In genomic region chr9:121791206-121791605, GRCm38 (mm10) we compare ENCODE assay signal across 8 mouse cellular contexts. TPM values are rescaled to one million over a fixed set of nuclear protein-coding genes. Genes with fewer than 3 reads are reported as not detected.
DNase-seq lines count a peak whose midpoint lies in the region; ATAC-seq and TF ChIP-seq lines count a peak whose summit lies in the region.

No protein-coding gene starts in this region.

- peak overlapping the region; percentile 75 for H3K9ac ChIP-seq in heart, adult 2 months (ENCODE audit: low read depth, low read length)
- H3K9ac ChIP-seq in kidney, embryonic 16.5 days (replicated peaks; ENCODE audit: low read length), result no peak overlapping the region

- no peaks in the 10 kb centered on the region for H3K79me2 ChIP-seq in heart, adult 2 months (replicated peaks; ENCODE audit: control insufficient read depth, insufficient read depth, low read length)

- peaks cover 5% of the 10 kb centered on the region; the same call in 1 of the 2 replicates for H3K4me1 ChIP-seq in heart, adult 2 months (ENCODE audit: control insufficient read depth, insufficient read depth, low read length)
- peaks cover 7% of the 10 kb centered on the region; the same call in 1 of the 2 replicates for H3K4me1 ChIP-seq in kidney, embryonic 16.5 days (ENCODE audit: insufficient read depth, low read length)

- DNase-seq in CD4-positive, CD25-positive, alpha-beta regulatory T cell, adult 2 months (ENCODE audit: low read depth, low spot score), result peak; percentile 46
- DNase-seq in MN1 (ENCODE audit: low spot score), result peak; percentile 90
- DNase-seq in cerebellum, postnatal 14 days, result peak; percentile 54 to 69
- DNase-seq in heart, adult 2 months, result peak; percentile 75 to 85
- DNase-seq in lung, postnatal 14 days, result peak; percentile 77
- peak; percentile 92 for DNase-seq in testis, postnatal 10 days (ENCODE audit: low spot score)

- no peak overlapping the region for H3K4me2 ChIP-seq in kidney, embryonic 16.5 days (replicated peaks; ENCODE audit: low read depth, low read length)

- no peaks in the 10 kb centered on the region for H3K36me3 ChIP-seq in heart, adult 2 months (ENCODE audit: control insufficient read depth, insufficient read depth, low read length)
- H3K36me3 ChIP-seq in kidney, embryonic 16.5 days (ENCODE audit: insufficient read depth, low read length), result no peaks in the 10 kb centered on the region

- TF ChIP-seq EP300 in heart, adult 2 months (IDR thresholded peaks at IDR 0.05; ENCODE audit: insufficient read depth, low read depth, low read length), result 0 out of 2 replicates have a peak, but pooled peaks have one; percentile 30

- TF ChIP-seq CTCF in heart, adult 2 months (IDR thresholded peaks at IDR 0.05), result no peak

- no peaks in the 10 kb centered on the region for H3K9me3 ChIP-seq in kidney, embryonic 16.5 days (ENCODE audit: low read length)

- TF ChIP-seq POLR2A in heart, adult 2 months (IDR thresholded peaks at IDR 0.05; ENCODE audit: insufficient read depth, low read depth, low read length), result peak; percentile 46; the same call in 1 of the 2 replicates

- H3K27ac ChIP-seq in heart, adult 2 months, result peak overlapping the region; percentile 95
- no peak overlapping the region for H3K27ac ChIP-seq in kidney, embryonic 16.5 days (ENCODE audit: low read length)

- intact Hi-C loops in heart, adult 2 months (cut with DNase I), result loop anchor here (2.0 kb wide), 1 partner anchor 14 kb away; the partner anchor contains the start of gene Klhl40

- ATAC-seq in CD4-positive, CD25-positive, alpha-beta regulatory T cell, adult 4 months, result no peak
- ATAC-seq in kidney, embryonic 16.5 days (ENCODE audit: low FRiP score, low TSS enrichment), result peak; percentile 79

- peak overlapping the region; percentile 48 for H3K4me3 ChIP-seq in heart, adult 2 months
- no peak overlapping the region for H3K4me3 ChIP-seq in kidney, embryonic 16.5 days (ENCODE audit: low read length)

- WGBS in heart, adult 2 months, result 7% methylated on average over 5 of the region's 5 CpGs
- 11% methylated on average over 5 of the region's 5 CpGs for WGBS in kidney, embryonic 16.5 days

- no peaks in the 10 kb centered on the region for H3K27me3 ChIP-seq in heart, adult 2 months (ENCODE audit: control insufficient read depth, insufficient read depth, low read length)
- H3K27me3 ChIP-seq in kidney, embryonic 16.5 days (ENCODE audit: insufficient read depth, low read length), result no peaks in the 10 kb centered on the region

RNA-seq across cellular contexts. Expression of gene Hhatl, which starts 1.1 kb away (rescaled TPM):
- polyA plus RNA-seq in CD4-positive, CD25-positive, alpha-beta regulatory T cell, adult 4 months (2017; shearing (Covaris generic)), result not detected
- total RNA-seq in heart, adult 2 months (2021), result 100 to 1,000 TPM in 1 of 2 experiments, 10 to 100 TPM in 1; 96.3 to 111 TPM
- 201 and 224 TPM in 2 replicates for polyA plus RNA-seq in heart, adult 2 months (2012; rRNA removed)
- polyA plus RNA-seq in kidney, embryonic 16.5 days (2015; fragmentation: Nextera tagmentation; extraction: Ambion mirVana), result 0.50 and 0.56 TPM in 2 replicates

RNA-seq across cellular contexts. Expression of gene Klhl40, which starts 13.8 kb away (rescaled TPM):
- polyA plus RNA-seq in CD4-positive, CD25-positive, alpha-beta regulatory T cell, adult 4 months (2017; shearing (Covaris generic)), result not detected
- total RNA-seq in heart, adult 2 months (2021), result 10 to 100 TPM; 12.3 to 17.4 TPM
- polyA plus RNA-seq in heart, adult 2 months (2012; rRNA removed), result 11.0 and 13.1 TPM in 2 replicates
- 0.72 and 0.99 TPM in 2 replicates for polyA plus RNA-seq in kidney, embryonic 16.5 days (2015; fragmentation: Nextera tagmentation; extraction: Ambion mirVana)

RNA-seq across cellular contexts. Expression of gene Zfp651, which starts 32.1 kb away (rescaled TPM):
- under 1 TPM; 0.22 to 0.30 TPM for polyA plus RNA-seq in CD4-positive, CD25-positive, alpha-beta regulatory T cell, adult 4 months (2017; shearing (Covaris generic))
- total RNA-seq in heart, adult 2 months (2021), result 100 to 1,000 TPM; 117 to 130 TPM
- 67.7 and 84.2 TPM in 2 replicates for polyA plus RNA-seq in heart, adult 2 months (2012; rRNA removed)
- polyA plus RNA-seq in kidney, embryonic 16.5 days (2015; fragmentation: Nextera tagmentation; extraction: Ambion mirVana), result 8.1 and 9.5 TPM in 2 replicates

RNA-seq across cellular contexts. Expression of gene Ccdc13, which starts 48.1 kb away (rescaled TPM):
- polyA plus RNA-seq in CD4-positive, CD25-positive, alpha-beta regulatory T cell, adult 4 months (2017; shearing (Covaris generic)), result not detected
- total RNA-seq in heart, adult 2 months (2021), result not detected
- polyA plus RNA-seq in heart, adult 2 months (2012; rRNA removed), result 0.32 and 0.49 TPM in 2 replicates
- polyA plus RNA-seq in kidney, embryonic 16.5 days (2015; fragmentation: Nextera tagmentation; extraction: Ambion mirVana), result 0.58 and 0.71 TPM in 2 replicates

Comparison
In these comparisons a context has a peak if more than half of its experiments do, and no peak if none do; other contexts are left out.
1. RNA of gene Hhatl, which starts 1.1 kb away (polyA plus RNA-seq): 201 to 224 TPM in heart, adult 2 months; 0.50 to 0.56 TPM in kidney, embryonic 16.5 days and not detected in CD4-positive, CD25-positive, alpha-beta regulatory T cell, adult 4 months; every median in the first group is over 100 times any median in the second.
2. Peak in every context shown above with its lines, with median percentiles within 50 percentile points of each other: DNase-seq.